Mouse (Mus musculus) E14TG2a.4 (cell line): Measurements from ENCODE around the gene C1qtnf1.

Source experiments
- CTCF ChIP-seq: conservative IDR thresholded peaks from 2 replicates; pipeline ENCODE4 v1.5.1; 2014; ENCODE audit warnings: low read length
- NANOG ChIP-seq: IDR thresholded peaks from 2 replicates; pipeline ENCODE4 v1.6.1; 2014; ENCODE audit warnings: borderline replicate concordance, low read length, mixed read lengths

DNA sequence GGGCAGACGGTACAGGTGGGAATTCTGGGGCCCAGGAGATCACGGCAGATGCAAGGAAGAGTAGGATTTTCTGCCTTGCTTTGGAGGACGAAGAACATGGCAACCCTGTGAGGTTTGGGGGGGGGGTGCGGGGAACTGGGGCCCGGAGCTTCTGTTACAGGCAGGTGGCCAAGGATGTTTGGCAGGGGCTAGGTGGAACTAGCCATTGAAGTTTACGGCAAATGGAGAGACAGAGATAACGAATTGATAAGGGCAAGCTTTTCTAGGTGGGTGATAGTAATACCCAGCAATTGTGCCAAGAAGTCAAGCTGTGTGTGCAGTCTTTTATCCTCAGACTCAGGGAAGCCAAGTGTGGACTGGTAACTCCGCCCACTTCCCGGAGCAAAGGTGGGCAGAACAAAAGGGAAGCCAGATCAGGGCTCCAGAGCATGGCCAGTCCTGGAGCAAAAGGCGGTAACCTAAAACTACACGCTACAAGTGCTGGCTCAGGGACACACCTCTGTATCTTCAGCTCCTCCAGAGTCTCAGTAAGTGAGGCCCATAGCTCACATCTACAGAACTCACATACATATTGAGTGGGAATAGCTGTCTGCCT lies 39.5 kb downstream of the C1qtnf1 start:
- TF ChIP-seq CTCF (no peak), NANOG (no peak)
